Mouse (Mus musculus): Measurements from ENCODE around the gene Zfhx3.

The Zfhx3 gene

GRCm38 (mm10) chr8:108798012-108798411 is 855.6 kb downstream of the Zfhx3 start:
- DNase-seq (ENCODE audit: low spot score in 2 of 2), result peak in 1 of 2 experiments; percentile 30

- DNase-seq (ENCODE audit: low spot score in 2 of 2), result no peak
Measured at GRCm38 (mm10) chr8:108799250-108799649, 856.8 kb downstream of the Zfhx3 start.

GRCm38 (mm10) chr8:108800357-108800756 is 857.9 kb downstream of the Zfhx3 start:
- DNase-seq (ENCODE audit: low spot score in 2 of 2), result no peak

- DNase-seq (ENCODE audit: low spot score in 2 of 2), result no peak
Measured at GRCm38 (mm10) chr8:108803017-108803416, 860.6 kb downstream of the Zfhx3 start.

GRCm38 (mm10) chr8:108811694-108812093 is 869.2 kb downstream of the Zfhx3 start:
- DNase-seq (ENCODE audit: low spot score in 2 of 2), result no peak

GRCm38 (mm10) chr8:108813375-108813774 is 870.9 kb downstream of the Zfhx3 start:
- DNase-seq (ENCODE audit: low spot score in 2 of 2), result no peak

- no peak for DNase-seq (ENCODE audit: low spot score in 2 of 2)
Measured at GRCm38 (mm10) chr8:108819271-108819671, 876.8 kb downstream of the Zfhx3 start.

GRCm38 (mm10) chr8:108819826-108820225 is 877.4 kb downstream of the Zfhx3 start:
- DNase-seq (ENCODE audit: low spot score in 2 of 2), result no peak

- DNase-seq (ENCODE audit: low spot score in 2 of 2), result peak; percentile 69 to 73
Measured at GRCm38 (mm10) chr8:108820634-108821033, 878.2 kb downstream of the Zfhx3 start.

GRCm38 (mm10) chr8:108822841-108823266 is 880.4 kb downstream of the Zfhx3 start:
- DNase-seq (ENCODE audit: low spot score in 2 of 2), result no peak

GRCm38 (mm10) chr8:108824049-108824448 is 881.6 kb downstream of the Zfhx3 start:
- DNase-seq (ENCODE audit: low spot score in 2 of 2), result no peak

- no peak for DNase-seq (ENCODE audit: low spot score in 2 of 2)
Measured at GRCm38 (mm10) chr8:108826414-108826813, 884.0 kb downstream of the Zfhx3 start.

- DNase-seq (ENCODE audit: low spot score in 2 of 2), result no peak
Measured at GRCm38 (mm10) chr8:108827428-108827827, 885.0 kb downstream of the Zfhx3 start.

GRCm38 (mm10) chr8:108829305-108829717 is 886.9 kb downstream of the Zfhx3 start:
- no peak for DNase-seq (ENCODE audit: low spot score in 2 of 2)

GRCm38 (mm10) chr8:108835143-108835542 is 892.7 kb downstream of the Zfhx3 start:
- DNase-seq (ENCODE audit: low spot score in 2 of 2), result no peak

- DNase-seq (ENCODE audit: low spot score in 2 of 2), result no peak
Measured at GRCm38 (mm10) chr8:108837788-108838187, 895.3 kb downstream of the Zfhx3 start.

- no peak for DNase-seq (ENCODE audit: low spot score in 2 of 2)
Measured at GRCm38 (mm10) chr8:108838761-108839160, 896.3 kb downstream of the Zfhx3 start.

- no peak for DNase-seq (ENCODE audit: low spot score in 2 of 2)
Measured at GRCm38 (mm10) chr8:108842307-108842706, 899.9 kb downstream of the Zfhx3 start.

- no peak for DNase-seq (ENCODE audit: low spot score in 2 of 2)
Measured at GRCm38 (mm10) chr8:108846174-108846573, 903.7 kb downstream of the Zfhx3 start.

- DNase-seq (ENCODE audit: low spot score in 2 of 2), result no peak
Measured at GRCm38 (mm10) chr8:108846827-108847226, 904.4 kb downstream of the Zfhx3 start.

- no peak for DNase-seq (ENCODE audit: low spot score in 2 of 2)
Measured at GRCm38 (mm10) chr8:108847356-108847755, 904.9 kb downstream of the Zfhx3 start.

- DNase-seq (ENCODE audit: low spot score in 2 of 2), result no peak
Measured at GRCm38 (mm10) chr8:108848484-108848883, 906.0 kb downstream of the Zfhx3 start.

GRCm38 (mm10) chr8:108853028-108853427 is 910.6 kb downstream of the Zfhx3 start:
- no peak for DNase-seq (ENCODE audit: low spot score in 2 of 2)

GRCm38 (mm10) chr8:108854444-108855102 is 912.1 kb downstream of the Zfhx3 start:
- no peak for DNase-seq (ENCODE audit: low spot score in 2 of 2)

Data from spleen, postnatal 4 days (tissue).